Mouse (Mus musculus) urinary bladder, postnatal 36 days (tissue): ENCODE results near the gene Ly6g5c.
"Not testable (repeated sequence)": the region's sequence is repeated elsewhere in the genome, so short reads cannot be mapped to it uniquely, and the experiment has no call there.

Source experiments
- DNase-seq, 2 experiments: peaks; one replicate each; pipeline ENCODE4 v3.0.0; 2022; ENCODE audit warnings: low spot score in 2 of 2, mixed read lengths in 1 of 2

The Ly6g5c gene

DNA sequence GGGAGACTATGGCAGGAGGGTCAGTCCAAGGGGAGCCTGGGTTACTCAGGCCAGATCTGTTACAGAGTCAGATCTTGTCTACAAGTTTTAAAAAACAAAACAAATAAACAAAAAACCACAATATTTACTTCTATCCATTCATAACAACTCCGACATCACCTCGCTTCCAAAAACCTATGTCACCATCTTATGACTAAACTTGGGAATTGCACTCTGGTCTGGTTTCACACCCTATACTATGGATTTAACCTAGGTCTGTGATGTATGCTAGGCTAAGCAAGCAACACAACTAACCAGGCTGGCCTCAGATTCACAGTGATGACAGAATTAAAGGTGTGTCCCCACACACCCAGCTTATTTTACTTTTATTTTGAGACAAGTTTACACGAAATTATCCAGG is 1.6 kb upstream of the Ly6g5c start:
- DNase-seq, result no peak

DNA sequence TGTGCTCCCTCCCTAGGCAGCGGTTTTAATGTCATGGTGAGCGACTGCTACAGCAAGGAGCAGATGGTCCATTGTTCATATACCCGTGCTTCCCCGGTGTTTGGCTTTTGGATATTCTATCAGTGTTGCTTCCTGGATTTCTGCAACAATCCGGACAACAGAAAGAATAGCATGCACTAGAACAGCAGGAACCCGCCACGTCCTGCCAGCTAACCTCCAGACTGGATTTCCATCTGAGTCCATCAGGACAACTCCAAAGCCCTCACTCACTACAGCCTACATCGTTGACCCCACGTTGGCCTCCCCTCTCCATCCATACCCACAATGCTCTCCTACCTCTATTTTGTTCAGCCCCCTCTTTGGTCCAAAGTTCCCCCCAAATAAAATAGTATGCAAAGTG is 3.7 kb downstream of the Ly6g5c start:
- DNase-seq, result no peak

DNA sequence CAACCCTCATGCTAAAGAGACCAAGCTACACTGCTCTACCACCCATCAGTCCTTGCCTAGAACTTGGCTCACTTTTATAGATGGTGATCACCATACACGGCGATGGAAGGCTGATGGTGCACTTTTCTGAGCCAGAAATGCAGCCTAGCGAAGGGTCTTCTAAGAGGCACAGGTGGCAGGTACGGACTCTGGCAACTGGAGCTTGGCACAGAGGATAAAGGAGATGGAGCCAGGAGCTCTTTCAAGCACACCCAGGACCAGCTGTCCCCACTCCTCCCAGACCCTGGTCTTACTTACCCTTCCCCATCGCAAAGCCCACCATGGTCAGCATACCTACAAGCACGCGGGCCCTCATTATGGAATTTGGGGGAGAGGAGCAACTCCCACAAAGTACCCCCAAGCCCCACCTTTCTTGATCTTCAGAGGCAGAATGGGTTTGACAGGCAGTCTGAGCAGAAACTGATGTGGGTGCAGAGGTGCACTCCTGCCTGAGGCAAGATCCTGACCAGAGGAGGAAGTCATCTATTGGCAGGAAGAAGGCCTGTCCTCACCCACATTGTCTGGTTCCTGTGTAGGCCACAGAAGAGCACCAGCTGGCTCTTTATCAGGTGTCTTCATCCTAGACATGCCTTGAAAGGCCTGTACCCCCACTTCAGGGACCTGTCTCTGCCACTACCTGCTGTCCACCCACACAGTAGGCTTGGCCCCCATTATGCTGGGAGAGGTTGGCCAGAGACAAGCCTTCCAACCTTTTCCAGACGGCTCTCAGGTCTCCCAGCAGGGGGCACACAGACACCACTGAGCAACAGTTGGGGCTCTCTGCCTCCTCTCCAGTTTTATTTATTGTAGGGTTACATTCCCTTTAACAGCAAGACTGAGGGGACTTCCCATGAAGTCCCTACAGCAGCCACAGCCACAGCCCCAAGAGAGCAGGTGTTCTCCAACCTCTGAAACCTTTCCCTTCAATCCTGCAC is 7.3 kb downstream of the Ly6g5c start, which contains the start of gene Ly6g5b:
Ly6g5b (minus strand) TSS at position 383 of the 974 bp plus-strand sequence.
- no peak for DNase-seq

DNA sequence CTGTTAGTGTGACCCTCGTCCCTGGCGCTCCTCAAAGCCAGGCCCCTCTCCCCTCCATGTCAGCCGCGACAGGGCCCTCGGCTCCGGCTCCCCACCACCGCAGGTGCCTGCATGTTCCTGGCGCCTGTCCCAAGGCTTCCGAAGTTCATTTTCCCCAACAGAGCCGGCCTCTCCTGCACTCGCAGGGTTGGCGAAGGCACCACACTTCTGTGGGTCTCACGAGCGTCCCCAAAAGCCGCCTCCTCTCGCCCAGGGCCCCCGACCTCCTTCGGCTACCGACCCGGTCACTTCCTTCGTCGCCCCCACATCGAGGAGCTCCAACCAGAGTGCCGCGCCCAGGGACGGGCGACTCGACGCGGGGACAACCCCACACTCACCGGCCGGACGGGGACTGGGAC is 12.7 kb downstream of the Ly6g5c start:
- DNase-seq, result peak in 1 of 2 experiments; percentile 43

DNA sequence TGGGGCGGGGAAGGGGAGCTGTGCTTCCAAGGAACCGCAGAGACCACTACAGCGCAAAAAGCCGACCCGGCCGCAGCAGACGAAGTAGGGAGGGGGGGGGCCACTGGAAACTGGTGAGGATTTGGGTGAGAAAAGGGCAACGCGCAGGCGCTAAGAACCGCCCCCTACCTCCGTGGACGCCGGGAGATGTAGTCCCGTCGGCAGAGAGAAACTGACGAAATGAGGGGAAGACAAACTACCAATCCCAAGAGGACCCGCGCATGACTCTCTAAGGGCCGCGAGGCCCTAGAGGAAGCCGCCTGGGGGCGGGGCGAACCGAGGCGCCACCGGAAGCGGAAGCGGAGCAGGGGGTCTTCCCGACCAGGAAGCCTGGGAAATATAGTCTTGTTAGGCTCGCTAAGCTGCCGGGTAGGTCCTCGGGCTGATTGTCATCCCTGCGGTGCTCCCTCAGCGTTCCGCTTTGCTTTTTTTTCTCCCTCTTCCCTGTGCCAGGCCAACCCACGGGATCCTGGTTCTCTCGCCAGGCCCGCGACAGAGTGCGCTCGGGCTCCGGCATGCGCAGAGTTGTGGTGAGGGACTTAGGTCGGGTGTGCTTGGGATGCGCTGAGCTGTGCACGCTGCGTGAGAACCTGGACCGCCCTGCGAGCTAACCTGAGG is 13.2 kb downstream of the Ly6g5c start, which contains the start of gene Gpank1:
Gpank1 (plus strand) TSS at position 313 of the 657 bp plus-strand sequence.
- peak; percentile 94 to 98 for DNase-seq

DNA sequence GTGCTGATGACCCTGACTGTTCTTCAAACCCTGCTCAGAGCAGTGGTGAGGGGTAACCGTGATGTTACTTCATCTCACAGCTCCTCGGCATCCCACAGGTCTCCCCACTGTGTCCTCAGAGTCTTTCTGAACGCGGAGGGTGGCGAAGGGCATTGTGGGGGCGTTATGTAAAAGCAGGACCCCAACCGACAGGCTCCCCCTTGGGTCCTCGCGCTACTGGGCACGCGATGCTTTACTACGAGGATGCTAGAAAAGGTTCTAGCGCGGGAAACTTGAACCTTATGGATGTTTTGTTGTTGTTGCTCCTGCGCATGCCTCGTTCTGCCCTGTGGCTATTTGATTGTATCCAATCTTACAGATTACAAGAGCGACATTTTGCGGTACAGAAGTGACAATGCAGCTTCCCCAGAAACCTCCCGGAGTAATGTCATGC is 13.8 kb downstream of the Ly6g5c start, which contains the start of gene Csnk2b:
Csnk2b (minus strand) TSS at position 183 of the 433 bp plus-strand sequence.
- DNase-seq, result no peak

DNA sequence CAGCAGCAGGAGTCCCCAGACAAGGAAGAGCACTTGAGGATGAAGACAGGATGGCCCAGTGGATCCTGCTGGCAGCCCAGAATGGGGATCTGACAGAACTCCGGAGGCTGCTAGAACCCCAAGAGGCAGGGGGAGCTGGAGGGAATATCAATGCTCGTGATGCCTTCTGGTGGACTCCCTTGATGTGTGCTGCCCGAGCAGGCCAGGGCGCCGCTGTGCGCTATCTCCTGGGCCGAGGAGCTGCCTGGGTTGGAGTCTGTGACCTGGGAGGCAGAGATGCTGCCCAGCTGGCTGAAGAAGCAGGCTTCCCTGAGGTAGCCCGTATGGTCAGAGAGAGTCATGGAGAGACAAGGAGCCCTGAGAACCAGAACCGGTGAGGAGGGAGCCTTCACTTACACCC is 15.2 kb downstream of the Ly6g5c start:
- not testable (repeated sequence) for DNase-seq

DNA sequence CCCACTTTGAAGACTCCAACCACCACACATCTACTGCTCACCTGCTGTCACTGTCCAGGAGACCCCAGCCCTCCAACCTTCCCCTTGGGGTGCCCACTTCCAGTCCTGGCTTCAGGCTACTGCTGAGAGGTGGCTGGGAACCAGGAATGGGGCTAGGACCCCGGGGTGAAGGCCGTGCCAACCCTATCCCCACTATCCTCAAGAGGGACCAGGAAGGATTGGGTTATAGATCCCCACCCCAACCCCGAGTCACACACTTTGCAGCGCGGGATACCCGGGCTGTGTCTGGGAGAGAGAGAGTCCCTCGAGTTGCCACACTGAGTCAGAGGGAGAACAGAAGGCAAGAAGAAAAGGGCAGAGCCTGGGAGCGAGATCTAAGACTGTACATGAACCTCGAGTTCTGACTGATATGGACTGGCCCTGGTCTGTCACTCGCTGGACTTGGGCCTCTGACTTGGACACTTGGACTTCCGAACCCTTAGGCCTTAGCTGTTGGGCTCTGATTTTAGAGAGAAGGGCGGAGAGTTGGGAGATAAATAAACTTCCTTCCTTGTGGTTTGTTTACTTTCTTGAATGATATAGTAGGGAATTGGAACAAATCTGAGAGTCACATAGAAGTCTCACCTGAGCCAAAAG is 16.3 kb downstream of the Ly6g5c start:
- DNase-seq, result not testable (repeated sequence)

DNA sequence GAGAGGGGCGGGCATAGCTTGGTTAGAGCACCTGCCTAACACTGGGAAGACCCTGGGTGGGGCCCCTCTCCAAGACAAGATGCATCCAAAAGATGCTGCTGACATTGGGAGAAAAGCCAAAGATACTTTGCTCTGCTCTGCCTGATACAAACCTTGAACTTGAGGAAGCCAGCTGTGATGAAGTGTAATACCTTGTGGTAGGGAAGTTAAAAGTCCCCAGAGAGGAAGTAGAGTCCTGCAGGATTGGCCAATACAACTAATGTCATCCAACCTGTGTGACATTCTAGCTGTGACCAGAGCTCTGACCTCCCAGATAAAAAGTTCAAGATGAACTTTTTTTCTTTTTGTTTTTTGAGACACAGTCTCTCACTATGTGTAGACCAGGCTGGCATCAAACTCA is 17.0 kb downstream of the Ly6g5c start:
- DNase-seq, result no peak

DNA sequence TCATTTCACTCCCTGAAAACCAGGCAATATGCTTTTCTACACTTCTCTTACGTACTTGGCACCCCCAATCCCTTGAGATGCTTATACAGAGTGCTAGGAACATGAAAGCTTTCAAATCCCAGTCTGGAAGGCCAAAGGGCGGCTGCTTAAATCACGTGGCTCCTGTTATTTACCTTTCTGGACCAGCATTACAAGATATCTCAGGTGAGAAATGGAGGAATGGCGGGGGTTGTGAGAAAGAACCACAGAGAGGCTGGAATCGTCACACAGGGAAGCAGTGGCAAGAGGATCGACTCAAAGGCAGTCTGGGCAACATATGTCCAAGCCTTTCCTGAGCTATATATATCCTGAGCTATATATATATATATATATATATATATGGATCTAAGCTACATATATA is 17.5 kb downstream of the Ly6g5c start:
- no peak for DNase-seq

DNA sequence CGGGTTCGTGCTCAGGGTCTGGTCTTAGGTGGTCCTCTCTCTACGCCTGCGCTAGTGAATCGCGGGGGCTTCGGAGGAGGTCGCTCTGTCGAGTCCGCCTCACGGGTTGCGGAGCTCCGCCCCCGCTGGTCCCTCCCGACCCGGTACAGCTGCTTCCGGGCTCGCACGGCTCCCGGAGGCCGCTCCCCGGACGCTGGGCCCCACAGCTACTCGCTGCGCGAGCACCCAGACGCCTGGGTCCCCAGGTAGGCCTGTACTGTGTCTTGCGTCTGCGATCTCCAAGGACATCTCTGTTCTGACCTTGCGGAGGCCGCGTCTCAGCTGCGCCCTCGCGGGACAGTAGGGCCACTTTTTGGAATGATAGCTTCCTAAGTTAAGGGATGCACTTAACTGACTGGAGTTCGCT is 18.1 kb downstream of the Ly6g5c start, which contains the start of gene D17H6S53E:
D17H6S53E (plus strand) TSS at position 168 of the 406 bp plus-strand sequence.
- peak; percentile 71 to 79 for DNase-seq

DNA sequence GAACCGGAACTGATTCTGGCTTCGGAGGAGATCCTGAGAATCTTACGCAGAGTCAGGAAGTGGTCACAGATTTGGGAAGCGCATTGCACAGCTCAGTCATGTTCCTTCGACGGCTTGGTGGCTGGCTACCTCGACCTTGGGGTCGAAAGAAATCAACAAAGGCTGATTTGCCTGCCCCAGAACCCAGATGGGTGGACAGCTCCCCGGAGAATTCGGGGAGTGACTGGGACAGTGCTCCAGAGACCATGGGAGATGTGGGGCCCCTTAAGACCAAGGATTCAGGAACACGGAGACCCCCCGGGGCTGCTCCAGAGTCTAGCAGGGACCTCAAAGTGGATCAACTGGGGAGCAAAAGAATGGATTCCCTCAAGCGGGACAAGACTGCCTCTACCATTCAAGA is 18.9 kb downstream of the Ly6g5c start:
- DNase-seq, result no peak

DNA sequence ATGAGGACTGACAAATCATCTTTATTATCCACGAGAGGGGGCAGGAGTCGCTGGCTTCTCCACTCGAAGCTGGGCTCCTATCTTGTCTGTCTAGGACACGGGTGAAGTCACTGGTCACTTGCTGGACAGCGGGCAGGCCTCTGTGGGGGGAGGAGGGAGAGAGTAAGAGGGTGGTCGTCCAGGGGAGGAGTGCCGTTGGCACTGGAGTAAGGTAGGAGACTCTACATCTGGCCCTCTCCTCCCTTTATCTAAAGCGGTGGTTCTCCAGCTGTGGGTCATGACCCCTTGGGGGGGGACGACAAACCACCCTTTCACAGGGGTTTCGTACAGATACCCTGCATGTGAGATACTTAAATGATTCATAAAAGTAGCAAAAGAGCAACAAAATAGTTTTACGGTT is 20.9 kb downstream of the Ly6g5c start:
- DNase-seq, result no peak

DNA sequence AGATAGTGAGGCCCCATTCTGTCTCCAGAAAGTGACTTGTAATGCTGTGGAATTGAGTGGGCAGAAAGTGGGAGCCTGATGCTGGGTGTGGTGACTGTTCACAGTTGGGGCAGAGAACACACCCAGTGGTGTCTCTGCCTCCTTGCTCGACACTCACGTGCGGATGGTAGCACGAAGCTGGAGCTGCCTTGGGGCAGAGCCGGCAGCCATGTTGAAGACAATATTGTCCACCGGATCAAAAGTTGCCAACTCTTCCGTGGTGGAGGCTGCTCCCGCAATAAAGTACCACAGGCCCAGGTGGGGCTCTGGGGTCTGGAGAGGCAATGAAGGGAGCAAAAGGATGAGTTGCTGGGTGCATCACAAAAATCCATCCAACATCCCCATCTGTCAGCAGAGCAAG is 23.0 kb downstream of the Ly6g5c start:
- DNase-seq, result no peak

DNA sequence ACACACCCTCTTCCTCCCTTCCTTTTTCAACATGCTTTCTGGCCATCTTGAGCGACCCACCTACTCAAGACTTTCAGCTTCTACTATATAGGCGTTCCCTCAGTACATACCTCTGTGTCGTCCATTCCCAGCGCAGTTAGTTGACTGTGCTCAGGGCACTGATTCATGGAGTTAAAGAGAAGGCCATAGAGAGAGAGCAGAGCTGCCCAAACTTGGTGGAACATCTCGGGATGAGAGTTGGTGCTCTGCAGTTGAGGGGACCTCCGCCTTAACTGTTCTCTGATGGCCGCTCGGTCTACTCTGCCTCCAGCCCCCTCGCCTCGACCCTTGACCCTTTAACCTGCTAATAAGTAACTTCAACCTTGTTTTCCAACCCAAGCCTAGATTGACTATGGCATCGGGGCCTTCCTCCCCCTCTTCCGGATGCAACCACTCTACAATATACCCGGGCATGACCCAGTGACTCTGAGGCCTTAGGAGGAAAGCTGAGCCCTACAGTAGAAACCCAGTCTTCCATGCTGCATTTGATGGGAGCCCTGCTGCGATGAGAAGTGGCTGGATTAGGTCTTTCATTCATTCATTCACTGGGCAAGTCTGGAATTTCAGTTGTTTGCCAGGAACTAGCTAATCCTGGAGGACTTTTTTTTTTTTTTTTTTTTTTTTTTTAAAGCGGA is 23.6 kb downstream of the Ly6g5c start, which contains the start of gene Apom:
Apom (minus strand) TSS at position 551 of the 674 bp plus-strand sequence.
- DNase-seq, result no peak

DNA sequence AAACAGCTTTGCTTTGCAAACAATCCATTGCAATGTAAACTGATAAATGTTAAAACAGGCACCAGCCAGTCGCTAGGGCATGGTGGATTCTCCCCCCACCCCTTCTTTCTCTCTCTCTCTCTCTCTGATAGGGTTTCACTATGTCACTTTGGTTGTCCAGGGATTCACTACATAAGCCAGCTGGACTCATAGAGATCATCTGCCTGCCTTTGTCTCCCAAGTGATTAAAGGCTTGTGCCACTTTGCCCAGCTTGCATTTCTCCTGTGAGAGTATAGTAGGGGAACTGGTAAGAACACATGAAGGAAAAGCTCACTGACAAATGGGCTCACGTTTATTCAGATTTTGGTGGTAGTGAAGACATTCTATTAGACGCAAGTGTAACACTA is 24.1 kb downstream of the Ly6g5c start:
- DNase-seq, result no peak

DNA sequence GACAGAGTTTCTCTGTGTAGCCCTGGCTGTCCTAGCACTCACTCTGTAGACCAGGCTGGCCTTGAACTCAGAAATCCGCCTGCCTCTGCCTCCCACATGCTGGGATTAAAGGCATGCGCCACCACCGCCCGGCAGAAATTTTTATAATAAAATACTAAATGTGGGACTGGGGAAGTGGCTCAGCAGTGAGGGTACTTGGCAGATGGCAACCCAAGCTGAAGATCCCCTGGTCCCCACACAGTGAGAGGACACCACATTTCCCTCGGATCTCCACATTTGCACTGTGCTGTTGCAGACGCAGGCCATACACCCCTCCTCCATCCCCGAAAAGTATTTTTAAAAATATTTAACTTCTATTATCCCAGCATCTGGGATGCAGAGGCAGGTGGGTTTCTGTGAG is 25.4 kb downstream of the Ly6g5c start:
- DNase-seq, result no peak

DNA sequence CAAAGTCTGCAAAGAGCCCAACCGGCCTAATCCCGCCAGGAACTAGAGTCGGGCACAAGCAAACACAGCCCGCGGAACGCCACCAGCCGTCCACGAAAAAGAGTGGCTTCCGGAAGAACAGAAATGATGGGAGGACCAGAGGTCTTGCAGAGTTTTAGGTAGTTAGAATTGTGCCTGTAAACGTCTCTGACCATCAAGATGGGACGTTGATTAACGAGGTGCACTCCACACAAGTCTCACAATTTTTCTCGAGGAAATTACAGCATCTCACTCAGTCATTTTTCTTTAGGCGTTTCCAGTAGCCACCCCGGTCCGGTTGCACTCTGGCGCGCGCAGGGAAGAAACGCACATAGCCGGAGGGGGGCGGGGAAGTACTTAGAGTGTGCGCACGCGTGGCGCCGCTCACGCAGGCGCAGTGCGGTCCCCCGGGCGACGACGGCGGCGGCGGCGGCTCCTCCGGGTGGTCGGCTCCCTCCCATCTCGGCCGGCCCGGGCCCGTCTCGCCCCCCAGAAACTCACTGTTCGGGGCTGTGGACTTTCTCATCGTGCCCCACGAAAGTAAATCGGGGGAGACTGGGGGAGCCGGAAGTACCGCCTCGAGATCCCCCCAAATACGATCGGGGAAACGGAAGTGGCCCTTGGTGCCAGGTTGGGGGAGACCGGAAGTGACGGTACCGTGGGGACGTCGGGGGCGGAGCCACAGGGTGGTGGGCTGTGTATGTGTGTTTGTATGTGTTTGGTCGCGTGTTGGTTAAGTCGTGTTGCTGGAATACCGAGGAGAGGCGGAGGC is 26.9 kb downstream of the Ly6g5c start, which contains the start of gene Bag6:
Bag6 (plus strand) TSS at position 378 of the 790 bp plus-strand sequence.
- DNase-seq, result peak; percentile 92

DNA sequence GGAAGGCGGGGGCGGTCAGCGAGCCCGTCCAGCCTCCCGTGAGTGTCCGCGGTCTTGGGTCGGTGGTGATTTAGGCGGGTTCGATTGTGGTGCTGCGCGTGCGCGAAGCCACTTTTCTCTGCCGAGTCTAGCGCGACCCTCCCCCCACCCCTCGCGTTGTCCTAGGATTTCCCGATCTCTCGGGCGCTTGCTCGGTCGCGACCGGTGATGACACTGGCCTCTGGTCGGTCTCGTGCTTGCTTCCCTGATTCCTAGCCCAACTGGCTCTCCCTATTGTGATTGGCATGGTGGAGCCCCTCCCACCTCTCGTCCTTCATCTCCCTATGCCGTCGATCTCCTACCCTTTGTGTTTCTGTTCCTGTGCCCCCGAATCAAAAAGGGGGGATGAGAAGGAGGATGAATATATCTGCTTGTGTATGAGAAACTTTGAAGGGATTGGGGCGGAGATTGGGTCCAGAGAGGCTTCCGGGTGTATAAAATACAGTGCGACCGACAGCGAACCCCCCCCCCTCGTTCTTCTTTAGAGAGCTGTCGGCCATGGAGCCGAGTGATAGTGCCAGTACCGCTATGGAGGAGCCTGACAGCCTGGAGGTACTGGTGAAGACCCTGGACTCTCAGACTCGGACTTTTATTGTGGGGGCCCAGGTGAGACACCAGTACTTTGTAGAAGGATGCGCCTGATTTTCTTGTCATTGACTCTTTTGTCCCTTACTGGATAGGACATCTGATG is 27.7 kb downstream of the Ly6g5c start:
- no peak for DNase-seq

DNA sequence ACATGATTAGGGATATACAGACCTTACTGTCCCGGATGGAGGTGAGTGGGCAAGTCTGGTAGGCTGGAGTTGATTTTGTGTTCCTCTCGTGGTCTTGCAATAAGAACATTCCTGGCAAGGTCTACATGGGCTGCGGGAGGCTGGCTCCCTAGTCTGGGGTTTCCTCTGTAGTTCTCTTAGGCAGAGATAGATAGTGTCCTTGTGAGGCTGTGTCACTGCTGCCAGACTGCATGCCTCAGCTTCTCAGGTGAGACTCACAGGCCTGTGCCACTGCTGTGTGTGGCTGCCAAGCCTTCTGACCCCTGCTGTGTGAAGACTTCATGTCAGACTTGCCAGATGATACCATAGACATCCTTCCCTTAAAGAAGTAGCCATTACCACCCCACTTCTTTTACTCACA is 31.2 kb downstream of the Ly6g5c start:
- DNase-seq, result no peak
